Mouse (Mus musculus) olfactory bulb, adult 2 months (tissue): Measurements from ENCODE around the gene Mest. TPM values are rescaled to one million over a fixed set of nuclear protein-coding genes. Genes with fewer than 3 reads are reported as not detected.

Experiments
- H3K27ac ChIP-seq: fragments of 200-500 bp; 2 replicates; pipeline ENCODE4 v1.5.1; 2012; ENCODE audit warnings: low read depth, low read length; ENCODE audit not compliant: insufficient read depth
- H3K4me1 ChIP-seq: fragments of 200-500 bp; 2 replicates; pipeline ENCODE4 v1.6.1; 2012; ENCODE audit warnings: low read length; ENCODE audit not compliant: control insufficient read depth, insufficient read depth
- H3K4me3 ChIP-seq: fragments of 200-500 bp; 2 replicates; pipeline ENCODE4 v1.5.1; 2012; ENCODE audit warnings: mild to moderate bottlenecking, low read depth, low read length, moderate library complexity; ENCODE audit not compliant: insufficient read depth
- CTCF ChIP-seq: fragments of 200-500 bp; IDR thresholded peaks from 2 replicates; pipeline ENCODE4 v1.5.1; 2012; ENCODE audit warnings: low read depth, mild to moderate bottlenecking, low read length, moderate library complexity; ENCODE audit not compliant: insufficient read depth
- POLR2A ChIP-seq: fragments of 200-500 bp; IDR thresholded peaks from 2 replicates; pipeline ENCODE4 v1.6.1; 2012; ENCODE audit warnings: mild to moderate bottlenecking, low read depth, low read length, moderate library complexity; ENCODE audit not compliant: insufficient read depth
- WGBS: fragments of 180-500 bp; shearing (Covaris S2); methylation state at CpG from one replicate; pipeline ENCODE4 v1.1.7; 2018; 5-methylcytosine and 5-hydroxymethylcytosine counted together
- polyA plus RNA-seq: library from polyadenylated mRNA; stranded (reverse); fragments of >200 nt; gene quantifications from 2 replicates; pipeline ENCODE4 v1.2.4, GENCODE M21; 2012; ENCODE audit warnings: low replicate concordance; ENCODE audit not compliant: missing spikeins, insufficient read depth, insufficient read length

Gene Mest
- polyA plus RNA-seq, 1 experiment = not detected

- 71% methylated on average over 7 of the region's 7 CpGs for WGBS
- no peak overlapping the region for H3K27ac ChIP-seq
- H3K4me3 ChIP-seq = no peak overlapping the region
- H3K4me1 ChIP-seq = peaks cover 2% of the 10 kb centered on the region; the same call in 1 of the 2 replicates
- TF ChIP-seq CTCF (no peak), POLR2A (no peak)
Measured at GRCm38 (mm10) chr6:30747631-30748357, 24.4 kb downstream of the Mest start.

DNA sequence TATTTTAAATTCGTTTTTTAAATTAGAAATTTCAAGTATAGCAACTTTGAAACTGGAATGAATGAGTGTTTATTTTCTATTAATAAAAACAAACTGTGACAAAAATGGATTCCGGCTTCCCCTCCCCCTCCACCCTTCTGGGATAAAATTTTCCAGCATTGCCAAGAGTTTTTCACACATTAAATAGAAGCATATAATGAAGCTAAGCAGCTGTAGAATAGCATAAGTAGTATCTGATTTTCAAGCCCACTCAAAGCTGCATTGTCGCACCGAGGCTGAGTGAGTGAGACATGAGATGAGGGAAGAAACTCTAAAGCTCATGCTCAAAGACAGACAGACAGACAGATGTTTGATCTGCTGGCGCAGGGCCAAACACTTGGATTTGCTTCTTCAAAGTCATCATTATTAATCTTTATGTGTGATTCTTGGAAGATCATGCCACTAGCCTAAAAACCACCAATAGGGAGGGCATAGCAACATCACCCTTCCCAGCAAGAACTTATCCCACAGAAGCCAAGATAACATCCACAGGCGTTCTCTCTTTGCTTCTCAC, 25.1 kb downstream of the Mest start:
- Histone ChIP-seq H3K27ac (no peak overlapping the region), H3K4me3 (no peak overlapping the region), H3K4me1 (peaks cover 2% of the 10 kb centered on the region; the same call in 1 of the 2 replicates)
- 70% methylated on average over 6 of the region's 6 CpGs for WGBS
- TF ChIP-seq CTCF (no peak), POLR2A (no peak)

DNA sequence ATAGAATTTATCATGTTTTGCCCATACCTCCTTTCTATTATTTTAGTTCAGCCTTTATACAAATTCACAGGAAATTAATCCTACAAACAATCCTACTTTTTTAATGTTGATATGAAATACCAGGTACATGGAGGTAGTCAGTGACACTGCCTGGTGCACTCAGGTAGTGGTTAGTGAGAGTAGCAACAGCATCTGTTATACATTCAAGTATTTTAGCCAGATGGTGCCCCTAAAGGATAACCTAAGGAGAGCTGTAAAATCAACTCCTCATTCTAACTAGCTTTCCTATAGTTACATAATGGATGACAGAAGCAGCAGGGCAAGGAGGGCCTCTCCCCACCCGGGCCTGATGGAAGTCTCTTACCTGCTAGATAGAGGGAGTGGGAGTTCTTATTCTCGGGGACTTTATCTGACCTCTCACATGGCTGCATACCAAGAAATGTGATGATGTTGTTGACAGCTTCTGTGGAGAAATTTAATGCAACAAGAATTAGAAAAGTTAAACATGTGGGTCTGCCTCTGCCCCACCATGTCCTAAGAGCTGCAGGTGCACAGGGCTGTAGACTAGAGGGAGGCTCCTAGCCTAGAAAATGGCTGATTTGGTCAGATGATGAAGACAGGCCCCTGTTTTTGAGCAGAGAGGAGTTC, 25.8 kb downstream of the Mest start:
- no peak for TF ChIP-seq CTCF
- TF ChIP-seq POLR2A = no peak
- Histone ChIP-seq H3K4me1 (peaks cover 2% of the 10 kb centered on the region; the same call in 1 of the 2 replicates), H3K27ac (no peak overlapping the region), H3K4me3 (no peak overlapping the region)
- WGBS = 58% methylated on average over 2 of the region's 2 CpGs

DNA sequence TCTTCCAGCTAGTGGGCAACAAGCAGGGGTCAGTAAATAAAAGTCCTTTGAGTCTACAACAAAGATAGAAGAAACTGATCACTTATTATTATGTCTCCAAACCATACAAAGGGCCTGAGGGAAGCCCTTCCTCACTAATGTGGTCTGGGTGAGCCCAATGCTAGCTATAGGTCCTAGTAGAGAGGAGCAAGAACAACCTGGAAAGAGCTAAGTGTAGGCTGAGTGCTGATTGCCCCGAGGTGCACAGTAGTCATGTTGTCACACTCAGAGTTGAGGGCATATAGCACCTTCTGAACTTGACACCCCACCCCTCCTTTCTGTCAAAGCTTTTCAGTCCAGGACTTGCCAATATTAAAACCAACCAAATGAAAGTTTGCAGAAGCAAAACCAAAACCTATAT, 26.5 kb downstream of the Mest start:
- no peak overlapping the region for H3K4me3 ChIP-seq
- peaks cover 2% of the 10 kb centered on the region; the same call in 1 of the 2 replicates for H3K4me1 ChIP-seq
- TF ChIP-seq POLR2A (no peak), CTCF (no peak)
- no peak overlapping the region for H3K27ac ChIP-seq
- WGBS = 66% methylated on average over 1 of the region's 1 CpGs

- Histone ChIP-seq H3K4me3 (no peak overlapping the region), H3K4me1 (peaks cover 2% of the 10 kb centered on the region; the same call in 1 of the 2 replicates), H3K27ac (no peak overlapping the region)
- 81% methylated on average over 6 of the region's 6 CpGs for WGBS
- no peak for TF ChIP-seq POLR2A
- TF ChIP-seq CTCF = no peak
Measured at GRCm38 (mm10) chr6:30750482-30750881, 27.1 kb downstream of the Mest start.

DNA sequence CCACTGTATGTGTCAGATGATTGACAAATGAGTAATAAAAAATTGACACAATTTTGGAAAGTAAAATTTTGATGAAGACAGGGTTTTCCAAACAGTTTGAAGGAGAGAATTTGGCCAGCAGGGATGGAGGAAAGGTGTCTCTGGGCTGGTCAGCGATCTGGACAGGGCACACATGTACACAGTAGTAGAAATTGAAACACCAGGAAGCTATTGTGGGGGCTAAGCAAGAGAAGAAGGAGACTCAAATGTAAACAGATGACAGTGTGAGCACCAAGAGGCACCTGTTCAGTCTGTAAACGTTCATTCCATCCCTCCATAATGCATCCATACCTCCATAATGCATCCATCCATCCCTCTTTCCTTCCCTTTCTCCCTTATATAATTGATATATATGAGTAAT, 27.9 kb downstream of the Mest start:
- Histone ChIP-seq H3K4me1 (no peaks in the 10 kb centered on the region), H3K27ac (no peak overlapping the region), H3K4me3 (no peak overlapping the region)
- no peak for TF ChIP-seq CTCF
- no peak for TF ChIP-seq POLR2A
- 76% methylated on average over 2 of the region's 2 CpGs for WGBS

Other genes starting within 250 kb of the Mest start
- not detected in 2 replicates for gene Tmem209, start 213.8 kb upstream of the Mest start, polyA plus RNA-seq
- gene Ssmem1, start 213.7 kb upstream of the Mest start, polyA plus RNA-seq = not detected in 2 replicates
- gene Cpa2, start 182.0 kb upstream of the Mest start, polyA plus RNA-seq = not detected in 2 replicates
- not detected in 2 replicates for gene Cpa4, start 155.2 kb upstream of the Mest start, polyA plus RNA-seq
- gene Cpa5, start 112.5 kb upstream of the Mest start, polyA plus RNA-seq = not detected in 2 replicates
- not detected in 2 replicates for gene Cpa1, start 84.3 kb upstream of the Mest start, polyA plus RNA-seq
- not detected in 2 replicates for gene Cep41, start 29.8 kb upstream of the Mest start, polyA plus RNA-seq
- not detected in 2 replicates for gene Copg2, start 173.2 kb downstream of the Mest start, polyA plus RNA-seq
- not detected in 2 replicates for gene Tsga13, start 192.0 kb downstream of the Mest start, polyA plus RNA-seq
- not detected in 2 replicates for gene Klf14, start 235.5 kb downstream of the Mest start, polyA plus RNA-seq